Mouse (Mus musculus): ENCODE measurements around the gene Ift140.

DNA sequence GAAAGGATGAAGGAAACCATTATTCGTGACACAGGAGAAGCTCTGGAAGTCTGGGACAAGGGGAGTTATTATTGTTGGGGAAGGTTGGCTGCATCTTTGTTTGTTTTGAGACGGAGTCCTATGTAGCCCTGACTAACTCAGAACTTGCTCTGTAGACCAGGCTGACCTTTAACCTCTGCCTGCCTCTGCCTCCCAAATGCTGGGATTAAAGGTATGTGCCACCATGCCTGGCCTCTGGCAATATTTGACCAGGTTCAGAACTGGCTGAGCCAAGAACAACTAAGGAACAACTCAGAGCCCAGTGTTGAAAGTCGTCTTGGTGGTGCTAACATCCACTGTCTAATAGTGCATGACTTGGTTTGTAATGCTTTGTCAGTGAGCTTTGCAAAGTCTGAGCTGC lies 49.3 kb downstream of the Ift140 start:
- TF ChIP-seq GATA1 (IDR thresholded peaks at IDR 0.05; ENCODE audit: low read length): no peak
- TF ChIP-seq TAL1 (IDR thresholded peaks at IDR 0.05; ENCODE audit: low read length): no peak
